Mouse (Mus musculus) hindbrain, embryonic 10.5 days (tissue): Measurements from ENCODE around the gene Ablim1. TPM values are rescaled to one million over a fixed set of nuclear protein-coding genes. Genes with fewer than 3 reads are reported as not detected.

ENCODE experiments used
- DNase-seq: peaks from one replicate; pipeline ENCODE4 v3.0.0-alpha.2; 2017; ENCODE audit warnings: low spot score
- H3K27ac ChIP-seq: fragments of 300-500 bp; sonication (generic); 2 replicates; pipeline ENCODE4 v1.5.1; 2016; ENCODE audit warnings: mild to moderate bottlenecking, moderate library complexity
- H3K27me3 ChIP-seq: fragments of 300-500 bp; sonication (generic); 2 replicates; pipeline ENCODE4 v1.6.1; 2016; ENCODE audit warnings: mild to moderate bottlenecking; ENCODE audit not compliant: poor library complexity, insufficient read depth, severe bottlenecking
- H3K36me3 ChIP-seq: fragments of 300-500 bp; sonication (generic); 2 replicates; pipeline ENCODE4 v1.6.1; 2016; ENCODE audit warnings: mild to moderate bottlenecking, moderate library complexity
- H3K4me1 ChIP-seq: fragments of 300-500 bp; sonication (generic); replicated peaks from 2 replicates; pipeline ENCODE4 v1.6.1; 2016; ENCODE audit warnings: mild to moderate bottlenecking
- H3K4me3 ChIP-seq: fragments of 300-500 bp; sonication (generic); 2 replicates; pipeline ENCODE4 v1.5.1; 2016; ENCODE audit warnings: mild to moderate bottlenecking, moderate library complexity
- H3K9me3 ChIP-seq: fragments of 300-500 bp; sonication (generic); 2 replicates; pipeline ENCODE4 v1.6.1; 2016; ENCODE audit warnings: mild to moderate bottlenecking, moderate library complexity
- WGBS: fragments of 180-500 bp; shearing (Covaris S2); methylation state at CpG from one replicate; pipeline ENCODE4 v1.1.7; 2016; 5-methylcytosine and 5-hydroxymethylcytosine counted together
- polyA plus RNA-seq: library from polyadenylated mRNA; unstranded; fragments of >200 nt; fragmentation: Nextera tagmentation; extraction: Ambion mirVana; gene quantifications from 2 replicates; pipeline ENCODE4 v1.2.1, GENCODE M21; 2016

The Ablim1 gene
- polyA plus RNA-seq, 1 experiment from 2014 or later = 17.7 TPM

DNA sequence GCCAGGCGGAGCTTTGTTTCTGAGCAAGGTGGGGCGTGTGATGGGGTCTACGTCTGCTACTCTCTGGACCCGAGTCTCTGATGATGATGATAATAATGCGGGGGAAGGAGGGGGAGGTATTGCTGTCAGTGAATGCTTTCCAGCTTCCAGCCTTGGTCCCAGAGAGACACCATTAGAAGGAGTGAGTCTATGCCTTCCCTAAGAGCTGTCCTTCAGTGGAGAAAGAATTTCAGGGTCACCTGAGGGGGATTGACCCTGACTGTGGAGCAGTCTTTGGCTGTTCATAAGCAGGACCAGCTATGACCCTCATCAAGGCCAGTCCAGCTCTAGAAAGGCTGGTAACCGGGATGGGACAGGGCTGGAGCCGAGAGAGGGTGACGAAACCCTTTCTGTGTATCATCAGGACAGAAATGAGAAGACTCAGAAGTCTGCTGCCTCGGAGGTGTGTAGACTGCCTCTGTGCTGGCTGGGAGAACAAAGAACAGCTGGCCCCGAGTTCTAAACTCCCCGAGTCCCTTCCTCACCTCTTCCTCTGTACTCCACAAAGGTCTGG lies 370 bp upstream of the Ablim1 start:
- Histone ChIP-seq H3K4me3 (peak overlapping the region; percentile 69), H3K36me3 (no peaks in the 10 kb centered on the region), H3K9me3 (no peaks in the 10 kb centered on the region), H3K4me1 (peaks cover 12% of the 10 kb centered on the region), H3K27ac (peak overlapping the region; percentile 77), H3K27me3 (peaks cover 55% of the 10 kb centered on the region)
- DNase-seq = no peak
- 43% methylated on average over 11 of the region's 11 CpGs for WGBS

DNA sequence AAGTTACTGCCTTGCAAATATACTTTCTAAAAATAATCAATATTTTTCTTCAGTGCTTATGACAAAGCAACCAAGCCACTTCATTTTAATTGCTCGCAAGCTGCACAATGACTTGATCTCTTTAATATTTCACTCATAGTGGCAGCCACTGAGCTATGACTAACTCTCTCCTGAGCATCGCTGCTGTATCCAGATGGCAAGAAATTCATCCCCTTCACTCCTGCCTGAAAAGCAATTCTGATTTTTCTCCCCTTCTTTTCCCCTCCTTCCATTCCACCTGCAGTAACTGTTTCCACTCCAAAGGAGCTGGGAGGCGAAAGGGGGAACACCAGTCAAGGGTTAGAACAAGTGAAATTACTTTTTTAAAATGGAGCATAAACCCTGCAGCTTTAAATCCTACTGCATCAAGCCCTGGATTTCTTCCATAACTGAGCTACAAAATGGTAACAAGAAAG lies 801 bp downstream of the Ablim1 start:
- Histone ChIP-seq H3K9me3 (no peaks in the 10 kb centered on the region), H3K27ac (peak overlapping the region; percentile 77; the same call in 1 of the 2 replicates), H3K27me3 (peaks cover 55% of the 10 kb centered on the region), H3K4me1 (peaks cover 12% of the 10 kb centered on the region), H3K4me3 (peak overlapping the region; percentile 69), H3K36me3 (no peaks in the 10 kb centered on the region)
- DNase-seq = no peak
- WGBS = 81% methylated on average over 3 of the region's 3 CpGs

DNA sequence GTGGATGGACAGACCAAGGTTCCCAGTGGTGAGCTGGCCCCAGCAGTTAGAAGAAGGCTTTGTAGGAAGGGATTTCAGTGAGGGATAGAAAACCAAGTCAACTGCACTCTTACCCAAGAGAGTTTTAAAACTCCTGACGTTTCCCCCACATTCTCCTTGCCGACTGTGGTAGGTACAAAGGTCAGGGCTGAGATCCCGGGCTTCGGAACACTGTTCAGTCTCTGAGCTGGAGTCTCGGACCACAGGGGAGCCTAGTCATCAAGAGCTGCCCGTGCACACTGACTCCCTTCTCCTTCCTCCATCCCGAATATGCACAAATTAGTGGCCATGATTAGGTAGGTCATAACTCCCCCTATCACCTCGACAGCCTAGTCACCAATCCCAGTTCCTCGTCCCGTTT lies 1.5 kb downstream of the Ablim1 start:
- Histone ChIP-seq H3K27me3 (peaks cover 55% of the 10 kb centered on the region), H3K27ac (no peak overlapping the region), H3K9me3 (no peaks in the 10 kb centered on the region), H3K36me3 (no peaks in the 10 kb centered on the region), H3K4me1 (peaks cover 12% of the 10 kb centered on the region), H3K4me3 (no peak overlapping the region)
- 76% methylated on average over 10 of the region's 10 CpGs for WGBS
- no peak for DNase-seq

DNA sequence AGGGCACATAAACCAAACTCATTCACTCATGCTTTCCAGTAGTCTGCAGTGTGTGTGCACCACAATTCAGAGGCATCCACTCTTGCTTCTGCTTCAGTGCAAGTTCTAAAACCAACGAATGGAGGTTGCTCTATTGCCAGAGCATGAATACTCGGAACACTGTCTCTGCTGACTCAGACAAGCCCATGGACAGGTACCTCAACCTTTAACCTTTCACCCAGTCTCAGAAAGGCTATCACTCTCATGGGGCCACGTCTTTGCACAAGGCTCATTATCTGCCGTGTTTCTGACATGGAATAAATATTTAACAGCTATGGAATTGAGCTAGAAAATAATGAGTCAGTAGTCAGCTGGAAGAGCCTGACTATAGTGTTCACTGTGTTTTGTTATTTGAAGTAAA lies 4.7 kb downstream of the Ablim1 start:
- Histone ChIP-seq H3K36me3 (no peaks in the 10 kb centered on the region), H3K4me3 (no peak overlapping the region), H3K9me3 (no peaks in the 10 kb centered on the region), H3K27me3 (peaks cover 35% of the 10 kb centered on the region), H3K4me1 (peaks cover 11% of the 10 kb centered on the region), H3K27ac (no peak overlapping the region)
- 75% methylated on average over 4 of the region's 4 CpGs for whole genome bisulfite sequencing
- no peak for DNase-seq

DNA sequence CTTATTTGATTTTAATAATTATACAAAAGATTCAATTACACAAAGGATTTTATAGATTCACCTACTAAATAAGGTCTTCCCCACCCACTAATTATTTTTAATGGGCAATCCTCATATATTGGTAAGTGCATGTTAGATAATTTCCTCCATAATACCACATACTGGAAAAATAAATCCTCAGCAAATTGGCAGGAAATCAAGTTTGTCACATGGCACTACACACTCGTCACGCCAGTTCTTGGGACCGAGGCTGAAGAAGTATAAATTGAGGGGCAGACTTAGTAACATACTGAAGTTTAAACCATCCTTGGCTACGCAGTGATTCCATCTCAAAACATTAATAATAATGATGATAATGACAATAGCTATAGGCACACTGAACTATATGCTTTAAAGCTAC lies 8.1 kb downstream of the Ablim1 start:
- no peak for DNase-seq

DNA sequence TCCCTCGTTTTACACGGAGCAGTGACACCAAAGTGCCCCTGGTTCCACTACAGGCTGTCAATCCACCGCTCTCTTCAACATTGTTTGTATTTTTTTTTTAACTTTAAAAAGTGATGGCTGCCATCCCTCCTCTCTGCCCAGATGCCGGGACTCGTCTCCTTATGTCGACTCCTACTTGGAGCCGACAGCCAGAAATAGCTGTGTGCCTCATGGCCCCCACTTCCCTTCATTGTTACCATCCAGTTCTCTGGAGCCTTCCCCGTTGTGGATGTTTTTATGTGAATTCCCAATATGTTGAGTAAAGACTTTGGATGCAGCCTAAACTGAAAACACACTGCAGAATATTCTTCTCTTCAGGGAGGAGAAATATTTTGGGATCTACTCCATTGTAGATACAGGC lies 8.7 kb downstream of the Ablim1 start:
- Histone ChIP-seq H3K4me1 (no peaks in the 10 kb centered on the region), H3K9me3 (no peaks in the 10 kb centered on the region), H3K4me3 (no peak overlapping the region), H3K27me3 (peaks cover 5% of the 10 kb centered on the region; the same call in 1 of the 2 replicates), H3K36me3 (no peaks in the 10 kb centered on the region), H3K27ac (no peak overlapping the region)
- DNase-seq = no peak
- WGBS = 80% methylated on average over 8 of the region's 8 CpGs

More for the DNA sequence above, 8.1 kb downstream of the Ablim1 start:
- Histone ChIP-seq H3K9me3 (no peaks in the 10 kb centered on the region), H3K27me3 (peaks cover 7% of the 10 kb centered on the region; the same call in 1 of the 2 replicates), H3K36me3 (no peaks in the 10 kb centered on the region), H3K27ac (no peak overlapping the region), H3K4me1 (no peaks in the 10 kb centered on the region), H3K4me3 (no peak overlapping the region)
- 84% methylated on average over 4 of the region's 4 CpGs for WGBS

DNA sequence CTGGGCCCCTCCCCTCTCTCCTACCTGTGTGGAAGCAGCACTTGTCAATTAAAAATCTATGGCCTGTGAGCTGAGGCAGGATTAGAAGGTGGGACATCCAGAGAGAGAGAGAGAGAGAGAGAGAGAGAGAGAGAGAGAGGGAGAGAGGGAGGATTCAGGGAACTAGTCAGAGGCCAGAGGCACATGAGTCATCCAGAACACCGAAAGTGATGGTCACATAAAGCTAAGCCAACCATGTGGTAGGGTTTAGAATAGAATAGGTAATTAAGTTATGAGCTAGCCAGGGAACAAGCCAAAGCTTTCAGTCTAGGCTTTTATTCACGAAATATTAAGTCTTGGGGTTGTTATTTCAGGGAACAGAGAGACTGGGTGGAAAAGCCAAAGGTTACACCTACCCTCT lies 10.1 kb downstream of the Ablim1 start:
- no peaks in the 10 kb centered on the region for H3K36me3 ChIP-seq
- H3K4me1 ChIP-seq = no peaks in the 10 kb centered on the region
- WGBS = 80% methylated on average over 2 of the region's 2 CpGs
- no peak for DNase-seq
- H3K4me3 ChIP-seq = no peak overlapping the region
- no peaks in the 10 kb centered on the region for H3K9me3 ChIP-seq
- H3K27me3 ChIP-seq = no peaks in the 10 kb centered on the region
- no peak overlapping the region for H3K27ac ChIP-seq

DNA sequence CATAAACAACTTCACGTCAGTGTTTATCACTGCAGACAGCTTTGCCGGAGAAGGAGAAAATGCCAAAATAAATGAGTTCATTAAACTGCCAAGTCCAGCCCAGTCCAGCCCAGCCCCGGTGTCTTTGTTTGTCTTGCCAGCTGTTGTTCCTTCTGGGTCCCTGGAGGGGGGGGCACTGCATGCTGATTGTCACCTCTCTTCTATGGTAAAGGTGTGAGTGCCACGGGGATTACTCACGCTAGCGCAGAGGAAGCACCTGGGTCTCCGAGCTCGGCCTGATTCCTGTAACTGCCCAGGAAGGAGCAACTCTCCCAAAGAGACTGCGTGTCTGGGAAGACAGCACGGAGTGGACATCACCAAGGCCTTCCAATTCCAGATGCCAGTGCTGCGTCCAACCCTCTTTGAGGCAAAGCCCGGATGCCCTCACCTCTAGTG lies 12.7 kb downstream of the Ablim1 start:
- WGBS = 79% methylated on average over 12 of the region's 12 CpGs

DNA sequence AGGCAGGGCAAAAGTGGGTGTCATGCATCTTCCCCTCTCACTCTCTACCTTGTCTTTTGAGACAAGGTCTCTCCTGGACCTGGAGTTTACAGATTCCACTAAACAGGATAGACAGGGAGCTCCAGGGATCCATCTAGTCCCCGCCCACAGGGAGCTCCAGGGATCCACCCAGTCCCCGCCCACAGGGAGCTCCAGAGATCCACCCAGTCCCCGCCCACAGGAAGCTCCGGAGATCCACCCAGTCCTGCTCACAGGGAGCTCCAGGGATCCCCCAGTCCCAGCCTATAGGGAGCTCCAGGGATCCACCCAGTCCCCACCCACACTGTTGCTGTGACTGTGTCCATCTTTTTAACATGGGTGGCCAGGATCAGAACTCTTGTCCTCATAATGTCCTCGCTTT lies 16.7 kb downstream of the Ablim1 start:
- Histone ChIP-seq H3K36me3 (no peaks in the 10 kb centered on the region), H3K9me3 (no peaks in the 10 kb centered on the region), H3K4me1 (no peaks in the 10 kb centered on the region; the same call in 1 of the 2 replicates), H3K4me3 (no peak overlapping the region), H3K27me3 (no peaks in the 10 kb centered on the region), H3K27ac (no peak overlapping the region)
- WGBS = 75% methylated on average over 5 of the region's 5 CpGs
- no peak for DNase-seq

More for the DNA sequence above, 12.7 kb downstream of the Ablim1 start:
- H3K36me3 ChIP-seq = no peaks in the 10 kb centered on the region
- H3K4me1 ChIP-seq = no peaks in the 10 kb centered on the region
- H3K27ac ChIP-seq = no peak overlapping the region
- H3K4me3 ChIP-seq = no peak overlapping the region
- no peaks in the 10 kb centered on the region for H3K27me3 ChIP-seq
- no peaks in the 10 kb centered on the region for H3K9me3 ChIP-seq
- DNase-seq = no peak

DNA sequence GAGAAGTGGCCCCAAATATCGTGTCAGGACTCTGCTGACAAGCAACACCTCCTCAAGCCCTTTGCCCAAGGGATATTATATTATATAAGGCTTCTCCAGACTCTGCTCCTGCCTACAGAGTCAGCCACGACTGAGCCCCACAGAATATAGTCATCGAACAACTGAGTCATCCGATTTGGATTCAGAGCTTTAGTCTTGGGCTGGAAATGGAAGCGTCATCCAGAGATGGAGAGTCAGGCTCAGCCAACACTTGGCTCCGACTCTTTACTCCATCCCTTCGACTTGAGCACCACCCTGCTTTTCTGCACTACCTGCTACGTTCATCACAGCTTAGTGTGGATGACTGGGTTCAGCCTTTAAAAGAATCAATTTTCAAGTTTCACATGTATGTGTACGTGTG lies 17.3 kb downstream of the Ablim1 start:
- 92% methylated on average over 9 of the region's 9 CpGs for WGBS
- no peak overlapping the region for H3K4me3 ChIP-seq
- no peaks in the 10 kb centered on the region; the same call in 1 of the 2 replicates for H3K4me1 ChIP-seq
- no peaks in the 10 kb centered on the region for H3K36me3 ChIP-seq
- no peaks in the 10 kb centered on the region for H3K9me3 ChIP-seq
- H3K27me3 ChIP-seq = no peaks in the 10 kb centered on the region
- H3K27ac ChIP-seq = no peak overlapping the region
- no peak for DNase-seq

DNA sequence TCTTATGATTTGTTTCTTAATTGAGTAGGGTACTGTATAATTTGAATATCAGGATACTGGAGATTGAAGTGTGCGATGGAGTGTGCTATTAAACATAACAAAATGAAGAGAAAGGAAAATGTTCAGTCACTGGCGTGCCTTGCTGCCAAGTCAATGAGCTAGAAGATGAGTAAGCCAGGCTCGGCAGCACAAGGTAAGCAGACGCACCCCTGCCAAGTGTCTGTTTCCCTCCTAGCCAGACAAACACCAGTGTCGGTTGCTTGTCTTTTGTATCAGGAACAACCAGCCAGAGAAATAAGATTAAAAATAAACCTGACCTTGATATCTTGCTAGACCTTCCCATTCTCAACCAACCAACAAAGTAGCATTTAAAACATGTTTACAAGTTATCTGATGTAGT lies 18.2 kb downstream of the Ablim1 start:
- H3K4me1 ChIP-seq = no peaks in the 10 kb centered on the region; the same call in 1 of the 2 replicates
- H3K27me3 ChIP-seq = no peaks in the 10 kb centered on the region
- no peaks in the 10 kb centered on the region for H3K36me3 ChIP-seq
- H3K27ac ChIP-seq = no peak overlapping the region
- 89% methylated on average over 5 of the region's 5 CpGs for WGBS
- H3K4me3 ChIP-seq = no peak overlapping the region
- DNase-seq = no peak
- H3K9me3 ChIP-seq = no peaks in the 10 kb centered on the region

DNA sequence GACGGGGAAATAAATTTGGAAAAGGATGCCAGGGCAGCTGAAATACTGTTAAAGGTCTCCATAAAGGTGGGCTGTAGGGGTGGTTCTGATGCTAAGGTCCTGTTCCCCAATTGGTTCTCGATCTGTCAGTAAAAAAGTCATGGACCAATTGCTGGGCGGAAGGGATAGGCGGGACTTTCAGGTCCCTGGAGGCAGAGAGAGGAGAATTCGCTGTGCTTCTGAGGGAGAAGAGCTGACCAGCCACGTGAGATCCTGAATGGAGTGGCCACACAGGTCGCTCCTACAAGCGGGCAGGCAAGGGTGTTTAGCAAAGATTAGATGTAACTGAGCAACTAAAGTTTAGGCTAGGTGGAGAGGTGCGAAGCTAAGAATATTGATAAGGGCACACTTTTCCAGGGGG lies 19.2 kb downstream of the Ablim1 start:
- no peak overlapping the region for H3K27ac ChIP-seq
- no peaks in the 10 kb centered on the region for H3K27me3 ChIP-seq
- H3K36me3 ChIP-seq = no peaks in the 10 kb centered on the region
- 66% methylated on average over 9 of the region's 9 CpGs for WGBS
- H3K4me3 ChIP-seq = no peak overlapping the region
- DNase-seq = no peak
- H3K4me1 ChIP-seq = no peaks in the 10 kb centered on the region; the same call in 1 of the 2 replicates
- no peaks in the 10 kb centered on the region for H3K9me3 ChIP-seq

DNA sequence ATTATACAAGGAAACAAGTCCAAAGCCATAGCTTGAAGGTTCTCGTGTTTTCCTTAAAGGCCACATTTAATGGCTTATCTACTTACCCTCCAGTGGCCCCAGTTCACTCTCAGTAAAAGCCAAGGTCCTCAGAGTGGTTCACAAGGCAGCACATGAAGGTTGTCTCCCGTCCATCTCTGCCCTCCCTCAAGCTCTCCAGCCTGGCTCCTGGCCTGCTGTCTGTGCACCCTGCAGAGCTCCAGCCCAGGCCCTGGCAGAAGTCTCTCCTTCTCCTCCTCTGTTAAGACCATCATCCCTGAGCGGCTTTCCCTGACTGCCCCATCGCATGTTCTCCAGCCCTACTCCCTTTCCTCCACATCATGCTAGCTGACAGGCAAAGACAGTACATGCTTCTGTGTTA lies 20.4 kb downstream of the Ablim1 start:
- DNase-seq = no peak
- Histone ChIP-seq H3K4me1 (no peaks in the 10 kb centered on the region; the same call in 1 of the 2 replicates), H3K9me3 (no peaks in the 10 kb centered on the region), H3K27me3 (no peaks in the 10 kb centered on the region), H3K4me3 (no peak overlapping the region), H3K27ac (no peak overlapping the region), H3K36me3 (no peaks in the 10 kb centered on the region)
- WGBS = 84% methylated on average over 4 of the region's 4 CpGs

DNA sequence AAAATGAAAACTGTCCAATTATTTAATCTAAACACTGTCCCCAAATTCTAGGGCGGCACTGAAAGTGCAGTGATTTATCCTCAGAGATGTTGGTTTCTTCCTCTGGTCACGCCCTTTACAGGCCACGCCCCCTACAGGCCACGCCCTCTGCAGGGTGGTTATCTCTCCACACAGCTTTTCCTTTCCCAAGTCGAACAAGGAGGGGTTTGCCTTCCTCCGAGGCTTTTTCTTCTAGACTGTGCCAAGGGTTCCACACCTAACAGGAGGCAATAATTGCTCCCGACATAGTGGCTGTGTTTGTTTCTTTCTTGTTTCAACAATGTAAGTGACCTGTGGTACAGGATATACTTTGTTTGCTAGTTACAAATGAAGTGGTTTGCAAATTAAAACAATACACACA lies 21.0 kb downstream of the Ablim1 start:
- WGBS = 44% methylated on average over 7 of the region's 7 CpGs
- H3K4me3 ChIP-seq = no peak overlapping the region
- H3K9me3 ChIP-seq = no peaks in the 10 kb centered on the region
- DNase-seq = no peak
- no peaks in the 10 kb centered on the region for H3K36me3 ChIP-seq
- no peaks in the 10 kb centered on the region; the same call in 1 of the 2 replicates for H3K4me1 ChIP-seq
- no peaks in the 10 kb centered on the region for H3K27me3 ChIP-seq
- no peak overlapping the region for H3K27ac ChIP-seq
